Mouse (Mus musculus) erythroblast, embryonic 14.5 days (primary cell): ENCODE data around the gene Psma5. TPM values are rescaled to one million over a fixed set of nuclear protein-coding genes. Genes with fewer than 3 reads are reported as not detected.

Source experiments
- H3K27me3 ChIP-seq: 2 replicates; pipeline ENCODE4 v1.6.1; 2012; ENCODE audit warnings: inconsistent platforms; ENCODE audit not compliant: control insufficient read depth
- H3K36me3 ChIP-seq: 2 replicates; pipeline ENCODE4 v1.6.1; 2012; ENCODE audit warnings: mild to moderate bottlenecking, inconsistent platforms; ENCODE audit not compliant: control insufficient read depth
- H3K4me1 ChIP-seq: 2 replicates; pipeline ENCODE4 v1.6.1; 2012; ENCODE audit warnings: inconsistent platforms; ENCODE audit not compliant: control insufficient read depth
- H3K4me3 ChIP-seq: replicated peaks from 2 replicates; pipeline ENCODE3; 2012; ENCODE audit warnings: moderate library complexity, mild to moderate bottlenecking, inconsistent platforms
- H3K9me3 ChIP-seq: 2 replicates; pipeline ENCODE4 v1.6.1; 2012; ENCODE audit warnings: low read length, inconsistent platforms, mixed read lengths; ENCODE audit not compliant: control insufficient read depth
- GATA1 ChIP-seq: IDR thresholded peaks from 2 replicates; pipeline ENCODE4 v1.6.1; 2012; ENCODE audit warnings: low read length, inconsistent platforms, mixed read lengths
- TAL1 ChIP-seq: IDR thresholded peaks from 3 replicates; pipeline ENCODE4 v1.6.1; 2012; ENCODE audit warnings: low read length, inconsistent platforms, mixed read lengths
- polyA plus RNA-seq: library from polyadenylated mRNA; stranded (reverse); fragments of >175 nt; gene quantifications from 2 replicates; pipeline ENCODE4 v1.2.3, GENCODE M21; 2012

Gene Psma5
- polyA plus RNA-seq, 1 experiment: 0.71 TPM

- H3K27me3 ChIP-seq: no peaks in the 10 kb centered on the region
- no peak overlapping the region for H3K4me3 ChIP-seq
- peaks cover 26% of the 10 kb centered on the region for H3K4me1 ChIP-seq
- H3K9me3 ChIP-seq: no peaks in the 10 kb centered on the region
- TF ChIP-seq GATA1 (no peak), TAL1 (no peak)
- no peaks in the 10 kb centered on the region for H3K36me3 ChIP-seq
Observed at GRCm38 (mm10) chr3:108300455-108301030, 43.8 kb downstream of the Psma5 start.

GRCm38 (mm10) chr3:108303683-108304082, 47.0 kb downstream of the Psma5 start:
- Histone ChIP-seq H3K36me3 (no peaks in the 10 kb centered on the region), H3K4me1 (peaks cover 2% of the 10 kb centered on the region), H3K27me3 (no peaks in the 10 kb centered on the region), H3K4me3 (no peak overlapping the region), H3K9me3 (no peaks in the 10 kb centered on the region)
- no peak for TF ChIP-seq TAL1
- no peak for TF ChIP-seq GATA1

- TF ChIP-seq TAL1 (no peak), GATA1 (no peak)
- no peaks in the 10 kb centered on the region for H3K9me3 ChIP-seq
- H3K4me3 ChIP-seq: no peak overlapping the region
- no peaks in the 10 kb centered on the region for H3K36me3 ChIP-seq
- H3K27me3 ChIP-seq: no peaks in the 10 kb centered on the region
- H3K4me1 ChIP-seq: peaks cover 2% of the 10 kb centered on the region
Observed at GRCm38 (mm10) chr3:108304747-108305146, 48.0 kb downstream of the Psma5 start.

GRCm38 (mm10) chr3:108306387-108306786, 49.7 kb downstream of the Psma5 start:
- H3K36me3 ChIP-seq: no peaks in the 10 kb centered on the region
- no peak overlapping the region for H3K4me3 ChIP-seq
- no peaks in the 10 kb centered on the region for H3K9me3 ChIP-seq
- no peak for TF ChIP-seq GATA1
- no peak for TF ChIP-seq TAL1
- H3K4me1 ChIP-seq: peaks cover 2% of the 10 kb centered on the region
- H3K27me3 ChIP-seq: no peaks in the 10 kb centered on the region

- TF ChIP-seq TAL1: no peak
- no peak for TF ChIP-seq GATA1
- no peak overlapping the region for H3K4me3 ChIP-seq
- H3K27me3 ChIP-seq: no peaks in the 10 kb centered on the region
- no peaks in the 10 kb centered on the region for H3K36me3 ChIP-seq
- H3K4me1 ChIP-seq: peaks cover 4% of the 10 kb centered on the region
- no peaks in the 10 kb centered on the region for H3K9me3 ChIP-seq
Observed at GRCm38 (mm10) chr3:108307485-108307884, 50.8 kb downstream of the Psma5 start.

GRCm38 (mm10) chr3:108310921-108311341, 54.2 kb downstream of the Psma5 start:
- TF ChIP-seq TAL1 (no peak), GATA1 (no peak)
- no peaks in the 10 kb centered on the region for H3K36me3 ChIP-seq
- no peaks in the 10 kb centered on the region for H3K27me3 ChIP-seq
- no peak overlapping the region for H3K4me3 ChIP-seq
- H3K4me1 ChIP-seq: peaks cover 2% of the 10 kb centered on the region; the same call in 1 of the 2 replicates
- H3K9me3 ChIP-seq: no peaks in the 10 kb centered on the region

GRCm38 (mm10) chr3:108311688-108312087, 55.0 kb downstream of the Psma5 start:
- no peaks in the 10 kb centered on the region for H3K9me3 ChIP-seq
- TF ChIP-seq GATA1 (no peak), TAL1 (no peak)
- no peaks in the 10 kb centered on the region for H3K27me3 ChIP-seq
- H3K4me3 ChIP-seq: no peak overlapping the region
- no peaks in the 10 kb centered on the region for H3K36me3 ChIP-seq
- H3K4me1 ChIP-seq: peaks cover 2% of the 10 kb centered on the region; the same call in 1 of the 2 replicates

GRCm38 (mm10) chr3:108312414-108312813, 55.7 kb downstream of the Psma5 start:
- peaks cover 2% of the 10 kb centered on the region; the same call in 1 of the 2 replicates for H3K4me1 ChIP-seq
- no peaks in the 10 kb centered on the region for H3K9me3 ChIP-seq
- TF ChIP-seq GATA1: no peak
- TF ChIP-seq TAL1: no peak
- H3K4me3 ChIP-seq: no peak overlapping the region
- no peaks in the 10 kb centered on the region for H3K36me3 ChIP-seq
- H3K27me3 ChIP-seq: no peaks in the 10 kb centered on the region

GRCm38 (mm10) chr3:108313138-108313537, 56.4 kb downstream of the Psma5 start:
- TF ChIP-seq TAL1: no peak
- Histone ChIP-seq H3K4me3 (no peak overlapping the region), H3K36me3 (no peaks in the 10 kb centered on the region), H3K27me3 (no peaks in the 10 kb centered on the region), H3K9me3 (no peaks in the 10 kb centered on the region), H3K4me1 (peaks cover 2% of the 10 kb centered on the region; the same call in 1 of the 2 replicates)

GRCm38 (mm10) chr3:108314038-108314675, 57.4 kb downstream of the Psma5 start:
- H3K4me1 ChIP-seq: peaks cover 2% of the 10 kb centered on the region; the same call in 1 of the 2 replicates
- no peaks in the 10 kb centered on the region for H3K9me3 ChIP-seq
- no peak overlapping the region for H3K4me3 ChIP-seq

More at GRCm38 (mm10) chr3:108314038-108314675, 57.4 kb downstream of the Psma5 start:
- no peaks in the 10 kb centered on the region for H3K36me3 ChIP-seq
- H3K27me3 ChIP-seq: no peaks in the 10 kb centered on the region
- TF ChIP-seq GATA1 (no peak), TAL1 (no peak)
